Mouse (Mus musculus): ENCODE measurements around the gene 9630041A04Rik. TPM values are rescaled to one million over a fixed set of nuclear protein-coding genes. Genes with fewer than 3 reads are reported as not detected.

Gene 9630041A04Rik
- polyA plus RNA-seq, 1 experiment from 2014 or later, result not detected

DNA sequence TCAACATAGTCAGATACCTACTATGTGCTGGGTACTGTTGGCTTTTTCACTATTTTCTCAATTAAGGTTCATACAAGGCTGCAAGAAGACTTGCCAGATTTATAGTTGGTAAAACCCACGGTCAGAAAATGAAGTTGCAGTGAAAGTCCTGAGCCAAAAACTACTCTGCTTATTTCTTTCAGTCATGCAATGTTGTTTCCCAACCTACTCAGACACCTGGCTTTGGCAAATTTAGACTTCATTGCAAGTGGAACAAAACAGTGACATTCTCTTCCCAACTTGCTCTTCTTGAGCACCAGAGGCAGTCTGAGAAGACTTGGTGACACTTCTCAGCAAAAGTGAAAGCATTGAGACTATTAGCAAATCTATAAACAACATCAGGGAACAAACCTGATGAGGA, 13.7 kb downstream of the 9630041A04Rik start:
- H3K4me3 ChIP-seq, result no peak overlapping the region
- H3K27me3 ChIP-seq (replicated peaks), result no peaks in the 10 kb centered on the region
- H3K36me3 ChIP-seq, result no peaks in the 10 kb centered on the region
- H3K27ac ChIP-seq (ENCODE audit: poor library complexity, severe bottlenecking), result no peak overlapping the region
- no peak overlapping the region for H3K4me2 ChIP-seq
- H3K9ac ChIP-seq, result no peak overlapping the region
- WGBS, result 79% methylated on average over 1 of the region's 1 CpGs
- ATAC-seq (ENCODE audit: insufficient number of reproducible peaks, low FRiP score), result no peak
- no peaks in the 10 kb centered on the region for H3K4me1 ChIP-seq (replicated peaks)
- H3K9me3 ChIP-seq (replicated peaks), result no peaks in the 10 kb centered on the region

DNA sequence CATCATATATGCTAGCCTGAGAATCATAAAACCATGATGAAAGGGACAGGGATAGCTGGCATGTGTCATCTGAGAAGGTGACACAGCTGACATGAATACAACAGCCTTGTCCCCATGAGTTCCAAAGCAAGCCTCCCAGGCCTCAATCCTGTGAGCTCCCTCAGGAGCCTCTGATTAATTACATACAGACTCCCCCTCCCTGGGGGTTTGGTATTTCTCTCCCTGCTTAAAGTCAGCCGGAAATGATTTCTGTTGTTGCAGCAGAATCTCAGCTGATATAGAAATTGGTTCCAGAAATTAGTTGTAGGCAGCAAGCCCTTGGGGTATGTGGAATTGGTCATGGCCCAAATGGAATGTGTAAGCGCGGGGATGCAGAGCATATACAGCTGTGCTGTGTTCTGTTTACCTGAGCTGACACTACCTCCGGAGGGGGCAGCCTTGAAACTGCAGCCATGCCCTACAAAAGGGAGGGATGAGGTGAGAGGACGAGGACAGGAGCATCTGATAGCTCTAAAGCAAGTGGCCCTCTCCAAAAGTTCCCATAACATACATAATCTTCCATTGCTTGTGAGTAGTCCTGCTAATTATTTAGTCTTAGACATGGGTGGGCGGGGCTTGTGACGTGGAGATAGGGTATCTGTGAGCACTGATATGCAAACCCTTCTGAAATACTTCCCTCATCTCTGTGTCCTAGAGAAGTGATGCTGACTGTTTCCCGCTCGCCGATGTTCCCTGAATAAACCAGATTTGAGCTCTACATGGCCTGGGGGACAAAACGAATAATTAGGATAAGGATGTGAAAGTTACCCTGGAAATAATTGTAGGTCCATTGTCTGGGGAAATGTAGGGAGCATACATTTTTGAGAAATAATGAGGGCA, 15.7 kb downstream of the 9630041A04Rik start:
- H3K4me1 ChIP-seq (replicated peaks), result no peaks in the 10 kb centered on the region
- H3K4me2 ChIP-seq, result no peak overlapping the region
- WGBS, result 63% methylated on average over 11 of the region's 11 CpGs
- no peak overlapping the region for H3K4me3 ChIP-seq
- H3K9me3 ChIP-seq (replicated peaks), result no peaks in the 10 kb centered on the region
- ATAC-seq (ENCODE audit: insufficient number of reproducible peaks, low FRiP score), result no peak
- H3K27ac ChIP-seq (ENCODE audit: poor library complexity, severe bottlenecking), result no peak overlapping the region
- H3K27me3 ChIP-seq (replicated peaks), result no peaks in the 10 kb centered on the region
- H3K36me3 ChIP-seq, result no peaks in the 10 kb centered on the region
- no peak overlapping the region for H3K9ac ChIP-seq

DNA sequence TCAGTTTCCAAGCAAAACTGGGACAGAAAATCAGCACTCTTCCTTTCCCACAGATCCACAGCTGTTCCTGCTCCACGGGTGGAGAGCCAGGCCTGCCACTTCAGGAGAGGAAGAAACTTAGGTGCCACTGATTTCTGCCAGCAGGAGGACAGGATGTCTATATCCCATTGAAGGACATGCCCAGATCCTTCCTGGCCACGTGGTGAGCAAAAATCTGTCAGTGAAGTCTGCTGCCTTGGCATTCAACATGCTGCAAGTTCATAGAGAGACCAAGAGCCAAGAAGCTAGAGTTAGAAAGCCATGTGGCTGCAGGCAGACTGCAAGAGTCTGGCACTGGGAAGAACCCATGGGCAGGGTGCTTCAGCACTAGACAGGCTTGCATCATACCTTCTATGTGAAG, 21.7 kb downstream of the 9630041A04Rik start:
- Histone ChIP-seq H3K27ac (ENCODE audit: poor library complexity, severe bottlenecking) (no peak overlapping the region), H3K4me2 (no peak overlapping the region), H3K9ac (no peak overlapping the region), H3K9me3 (replicated peaks) (no peaks in the 10 kb centered on the region), H3K27me3 (replicated peaks) (0 out of 2 replicates have a peak, but pooled peaks cover 5% of the 10 kb centered on the region), H3K36me3 (no peaks in the 10 kb centered on the region), H3K4me3 (no peak overlapping the region), H3K4me1 (replicated peaks) (no peaks in the 10 kb centered on the region)
- WGBS, result 47% methylated on average over 2 of the region's 2 CpGs
- ATAC-seq (ENCODE audit: insufficient number of reproducible peaks, low FRiP score), result no peak

DNA sequence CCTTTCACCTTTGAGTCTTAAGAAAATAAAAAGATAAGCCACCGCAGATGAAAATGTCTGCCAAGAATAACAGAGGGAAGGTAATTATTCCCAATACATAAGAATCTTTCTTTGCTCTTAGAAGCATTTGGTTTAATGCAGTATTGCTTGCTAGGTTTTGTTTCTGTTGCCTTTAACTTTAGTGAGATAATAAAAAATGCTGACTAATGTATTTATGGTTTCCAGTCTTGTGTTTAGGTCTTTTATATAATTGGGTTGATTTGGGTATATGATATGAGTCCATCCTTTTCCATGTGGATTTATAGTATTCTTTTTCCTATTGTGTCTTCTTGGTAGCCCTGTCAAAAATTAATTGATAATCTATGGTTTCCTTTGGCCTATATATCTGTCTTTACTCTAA, 36.2 kb downstream of the 9630041A04Rik start:
- no peaks in the 10 kb centered on the region for H3K4me1 ChIP-seq (replicated peaks)
- 87% methylated on average over 1 of the region's 1 CpGs for WGBS
- no peaks in the 10 kb centered on the region for H3K36me3 ChIP-seq
- ATAC-seq (ENCODE audit: insufficient number of reproducible peaks, low FRiP score), result no peak
- H3K9me3 ChIP-seq (replicated peaks), result no peaks in the 10 kb centered on the region
- no peak overlapping the region for H3K4me3 ChIP-seq
- no peaks in the 10 kb centered on the region for H3K27me3 ChIP-seq (replicated peaks)
- no peak overlapping the region for H3K4me2 ChIP-seq
- no peak overlapping the region for H3K9ac ChIP-seq
- no peak overlapping the region for H3K27ac ChIP-seq (ENCODE audit: poor library complexity, severe bottlenecking)

DNA sequence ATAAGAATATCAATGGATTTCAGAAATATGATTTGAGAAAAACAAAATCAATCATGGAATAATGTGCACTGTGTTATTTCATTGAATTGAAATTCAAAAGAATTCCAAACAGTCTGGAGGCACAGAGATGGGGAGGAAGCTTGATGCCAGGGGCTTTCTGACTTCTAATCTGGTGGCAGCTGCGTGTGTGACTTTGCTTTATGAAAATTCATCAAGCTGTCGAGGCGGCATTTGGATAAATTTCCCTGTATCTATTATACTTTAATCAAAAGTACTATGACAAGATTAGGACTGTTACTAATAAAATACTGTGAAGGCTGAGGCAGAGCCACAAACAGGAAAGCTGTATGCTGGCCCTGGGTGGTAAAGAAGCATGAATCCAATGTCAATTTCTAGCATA, 41.8 kb downstream of the 9630041A04Rik start:
- H3K9ac ChIP-seq, result no peak overlapping the region
- 74% methylated on average over 3 of the region's 3 CpGs for whole genome bisulfite sequencing
- no peak overlapping the region for H3K27ac ChIP-seq (ENCODE audit: poor library complexity, severe bottlenecking)
- no peak overlapping the region for H3K4me3 ChIP-seq
- no peaks in the 10 kb centered on the region for H3K36me3 ChIP-seq
- no peaks in the 10 kb centered on the region for H3K9me3 ChIP-seq (replicated peaks)
- no peaks in the 10 kb centered on the region for H3K27me3 ChIP-seq (replicated peaks)
- no peaks in the 10 kb centered on the region for H3K4me1 ChIP-seq (replicated peaks)
- ATAC-seq (ENCODE audit: insufficient number of reproducible peaks, low FRiP score), result no peak
- no peak overlapping the region for H3K4me2 ChIP-seq

DNA sequence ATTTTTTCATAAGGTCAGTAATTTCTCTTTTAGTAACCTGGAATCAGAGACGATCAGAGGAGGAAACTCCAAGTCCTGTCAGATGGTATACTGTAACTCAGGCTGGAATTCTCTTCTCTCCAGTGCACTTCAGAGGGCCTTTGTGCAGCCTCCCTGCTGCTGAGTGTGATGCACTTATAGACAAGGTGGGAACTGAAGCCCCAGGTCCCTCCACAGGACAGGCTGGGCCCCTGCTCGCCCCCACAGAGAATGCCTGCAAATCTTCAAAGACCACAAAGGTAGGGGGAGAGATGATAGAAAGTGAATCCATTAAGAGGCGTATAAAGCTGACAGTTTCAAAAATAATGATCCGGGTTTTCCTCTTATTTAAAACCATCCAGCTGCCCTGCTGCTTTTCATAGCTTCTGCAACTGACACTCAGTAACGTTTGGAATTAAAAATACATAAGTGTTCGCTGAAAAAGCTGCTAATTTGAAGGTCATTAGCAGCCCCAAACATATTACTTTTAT, 46.2 kb downstream of the 9630041A04Rik start:
- no peak for ATAC-seq (ENCODE audit: insufficient number of reproducible peaks, low FRiP score)
- WGBS, result 60% methylated on average over 6 of the region's 6 CpGs
- H3K4me1 ChIP-seq (replicated peaks), result no peaks in the 10 kb centered on the region
- H3K4me2 ChIP-seq, result no peak overlapping the region
- no peak overlapping the region for H3K27ac ChIP-seq (ENCODE audit: poor library complexity, severe bottlenecking)
- no peaks in the 10 kb centered on the region for H3K27me3 ChIP-seq (replicated peaks)
- H3K36me3 ChIP-seq, result no peaks in the 10 kb centered on the region
- no peaks in the 10 kb centered on the region for H3K9me3 ChIP-seq (replicated peaks)
- no peak overlapping the region for H3K9ac ChIP-seq
- no peak overlapping the region for H3K4me3 ChIP-seq

DNA sequence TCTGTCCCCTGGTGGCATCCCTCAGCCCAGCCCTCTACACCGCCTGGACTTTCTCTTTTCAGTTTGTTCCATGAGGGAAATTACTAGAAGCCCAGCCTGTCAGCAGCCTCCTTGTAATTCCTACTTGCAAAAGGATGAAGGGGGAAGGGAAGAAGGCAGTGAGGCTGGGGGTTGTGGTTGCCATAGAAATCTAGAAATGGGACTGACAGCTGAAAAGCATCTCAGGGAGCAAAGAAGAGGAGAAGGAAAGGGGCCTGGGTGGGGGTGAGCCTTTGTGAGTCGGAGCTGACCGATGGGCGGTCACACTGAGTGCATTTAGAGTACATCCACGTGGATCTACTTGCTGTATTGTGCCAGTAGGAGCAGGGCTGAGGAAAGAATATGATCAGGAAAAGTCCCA, 47.2 kb downstream of the 9630041A04Rik start:
- Histone ChIP-seq H3K4me3 (no peak overlapping the region), H3K9me3 (replicated peaks) (no peaks in the 10 kb centered on the region), H3K27ac (ENCODE audit: poor library complexity, severe bottlenecking) (no peak overlapping the region), H3K4me2 (no peak overlapping the region), H3K27me3 (replicated peaks) (no peaks in the 10 kb centered on the region), H3K9ac (no peak overlapping the region), H3K4me1 (replicated peaks) (no peaks in the 10 kb centered on the region), H3K36me3 (no peaks in the 10 kb centered on the region)
- no peak for ATAC-seq (ENCODE audit: insufficient number of reproducible peaks, low FRiP score)
- WGBS, result 74% methylated on average over 5 of the region's 5 CpGs

DNA sequence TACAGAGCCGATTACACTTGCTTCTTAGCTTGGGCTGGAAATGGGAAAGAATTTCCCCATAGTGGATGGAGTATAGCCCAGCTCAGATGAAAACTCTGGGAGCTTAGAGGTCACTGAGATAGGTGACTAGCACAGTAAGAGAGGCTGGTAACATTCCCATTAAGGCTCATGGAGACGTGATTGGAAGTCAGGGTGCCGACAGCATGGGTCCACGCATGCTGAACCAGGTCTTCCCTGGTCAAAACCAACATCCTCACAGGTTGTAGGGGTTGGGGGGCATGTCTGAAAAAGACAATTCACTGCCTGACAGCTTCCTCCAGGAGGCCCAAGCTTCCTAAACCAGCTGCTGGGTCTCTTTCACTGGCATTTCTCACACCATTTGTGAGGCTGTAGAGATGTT, 47.9 kb downstream of the 9630041A04Rik start:
- ATAC-seq (ENCODE audit: insufficient number of reproducible peaks, low FRiP score), result no peak
- no peak overlapping the region for H3K27ac ChIP-seq (ENCODE audit: poor library complexity, severe bottlenecking)
- WGBS, result 73% methylated on average over 4 of the region's 4 CpGs
- no peak overlapping the region for H3K4me2 ChIP-seq
- no peaks in the 10 kb centered on the region for H3K36me3 ChIP-seq
- no peak overlapping the region for H3K4me3 ChIP-seq
- H3K9ac ChIP-seq, result no peak overlapping the region
- no peaks in the 10 kb centered on the region for H3K4me1 ChIP-seq (replicated peaks)
- H3K9me3 ChIP-seq (replicated peaks), result no peaks in the 10 kb centered on the region
- H3K27me3 ChIP-seq (replicated peaks), result no peaks in the 10 kb centered on the region

DNA sequence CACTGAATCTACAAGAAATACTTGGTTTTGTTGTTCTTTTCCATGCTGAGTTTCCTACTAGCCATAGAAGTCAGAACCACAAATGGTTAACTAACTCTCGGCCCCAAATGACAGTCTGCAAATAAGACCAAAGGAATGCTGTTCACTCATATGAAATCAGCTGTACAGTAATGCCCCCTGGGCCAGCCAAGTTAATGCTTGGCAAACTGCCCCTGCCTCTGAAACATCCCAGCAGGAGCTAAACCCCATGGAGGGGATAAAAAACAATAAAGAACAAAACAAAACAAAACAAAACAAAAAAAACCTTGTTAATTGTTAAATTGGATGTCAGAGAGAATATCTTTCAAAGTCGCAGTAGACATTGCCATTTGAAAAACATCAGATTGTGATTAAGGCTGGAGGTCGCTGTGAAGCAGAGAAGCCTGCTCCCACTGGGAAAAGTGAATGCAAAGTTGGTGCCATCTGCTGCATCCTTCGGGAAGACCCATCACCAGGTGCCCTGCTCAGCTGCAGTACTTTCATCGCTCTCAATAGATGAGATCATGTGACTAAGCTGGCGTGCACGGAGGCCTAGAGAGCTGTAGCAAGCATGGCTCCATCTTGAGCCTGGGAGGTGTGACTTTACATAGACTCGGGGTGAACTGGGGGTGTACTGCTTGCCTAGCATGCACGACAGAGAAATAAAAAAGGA, 49.7 kb downstream of the 9630041A04Rik start:
- no peaks in the 10 kb centered on the region for H3K4me1 ChIP-seq (replicated peaks)
- H3K27me3 ChIP-seq (replicated peaks), result no peaks in the 10 kb centered on the region
- H3K9ac ChIP-seq, result no peak overlapping the region
- ATAC-seq (ENCODE audit: insufficient number of reproducible peaks, low FRiP score), result no peak
- no peak overlapping the region for H3K4me2 ChIP-seq
- H3K36me3 ChIP-seq, result no peaks in the 10 kb centered on the region
- 65% methylated on average over 9 of the region's 9 CpGs for WGBS
- no peak overlapping the region for H3K27ac ChIP-seq (ENCODE audit: poor library complexity, severe bottlenecking)
- no peak overlapping the region for H3K4me3 ChIP-seq
- no peaks in the 10 kb centered on the region for H3K9me3 ChIP-seq (replicated peaks)

DNA sequence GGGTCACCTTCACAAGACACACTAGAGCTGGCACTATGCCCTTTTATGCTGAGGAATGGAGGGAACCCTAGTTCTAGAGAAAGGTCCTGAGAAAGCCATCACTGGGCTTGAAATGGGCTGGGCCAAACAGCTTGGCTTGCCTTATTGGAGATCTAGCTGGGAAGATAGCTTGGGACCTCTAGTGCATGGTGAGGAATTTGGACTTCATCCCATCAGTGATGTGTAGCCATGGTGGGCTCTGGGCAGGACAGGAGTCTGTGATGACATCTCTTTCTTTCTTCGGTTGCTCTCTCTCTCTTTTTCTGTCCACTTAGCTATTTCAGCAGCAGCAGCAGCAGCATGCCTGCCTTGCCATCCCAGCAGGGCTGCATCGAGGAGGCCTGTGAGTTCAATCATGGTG, 53.4 kb downstream of the 9630041A04Rik start:
- ATAC-seq (ENCODE audit: insufficient number of reproducible peaks, low FRiP score), result no peak
- Histone ChIP-seq H3K4me3 (no peak overlapping the region), H3K4me2 (no peak overlapping the region), H3K9me3 (replicated peaks) (no peaks in the 10 kb centered on the region), H3K9ac (no peak overlapping the region), H3K36me3 (no peaks in the 10 kb centered on the region), H3K27ac (ENCODE audit: poor library complexity, severe bottlenecking) (no peak overlapping the region), H3K27me3 (replicated peaks) (no peaks in the 10 kb centered on the region), H3K4me1 (replicated peaks) (no peaks in the 10 kb centered on the region)
- 74% methylated on average over 2 of the region's 2 CpGs for WGBS

DNA sequence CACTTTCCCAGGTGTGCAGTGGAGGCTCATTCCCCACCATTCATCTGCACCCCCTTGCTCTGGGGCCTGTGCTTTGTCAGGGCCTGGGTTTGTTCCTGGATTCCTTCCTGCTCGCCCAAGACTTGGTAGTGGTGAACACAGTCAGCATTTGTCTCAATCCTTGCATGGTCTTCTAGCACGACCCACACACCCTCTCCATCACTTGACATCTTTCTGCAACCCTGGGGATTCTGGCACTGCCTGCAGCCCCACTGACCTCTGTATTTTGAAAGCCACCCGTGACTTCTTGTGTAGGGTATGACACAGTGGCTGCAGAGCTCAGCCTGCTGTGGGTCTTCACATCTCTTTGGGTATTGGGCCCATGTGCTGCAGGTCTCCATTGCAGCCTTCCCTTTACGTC, 57.1 kb downstream of the 9630041A04Rik start:
- WGBS, result 79% methylated on average over 4 of the region's 4 CpGs
- H3K4me3 ChIP-seq, result no peak overlapping the region
- H3K4me2 ChIP-seq, result no peak overlapping the region
- no peaks in the 10 kb centered on the region for H3K4me1 ChIP-seq (replicated peaks)
- H3K9ac ChIP-seq, result no peak overlapping the region
- no peaks in the 10 kb centered on the region for H3K9me3 ChIP-seq (replicated peaks)
- no peak for ATAC-seq (ENCODE audit: insufficient number of reproducible peaks, low FRiP score)
- H3K27me3 ChIP-seq (replicated peaks), result no peaks in the 10 kb centered on the region
- H3K36me3 ChIP-seq, result no peaks in the 10 kb centered on the region
- H3K27ac ChIP-seq (ENCODE audit: poor library complexity, severe bottlenecking), result no peak overlapping the region

All from heart, embryonic 12.5 days (tissue).